27 mouse cellular contexts compared by ENCODE assay signal in the genomic region with DNA sequence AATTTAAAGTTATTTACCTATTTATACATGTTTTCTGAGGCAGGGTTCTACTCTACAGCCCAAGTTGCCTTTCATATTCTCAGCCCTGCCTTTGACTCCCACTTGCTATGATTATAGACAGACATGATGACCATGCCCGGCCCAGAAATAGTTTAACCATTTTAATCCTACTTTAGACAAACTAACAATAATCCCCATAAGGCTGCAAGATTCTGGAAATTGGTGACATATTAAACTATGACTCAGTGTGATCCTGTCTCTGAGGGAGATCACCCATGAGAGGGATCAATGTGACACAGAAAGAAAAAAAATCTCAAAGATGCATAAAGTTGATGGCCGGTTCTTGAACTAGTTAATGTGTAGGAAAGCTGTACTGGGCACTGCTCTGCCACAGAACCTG.
"Had no signal": no experiment of that assay in that cellular context is flagged by ENCODE, and none has a peak within 500 bp of the region (broad histone marks: within the 10 kb centered on the region; RNA-seq: fewer than 3 reads in every experiment).

No protein-coding gene starts in this region.

- H3K27ac ChIP-seq: embryonic facial prominence, embryonic 10.5 days; embryonic facial prominence, embryonic 12.5 days; embryonic facial prominence, embryonic 13.5 days; embryonic facial prominence, embryonic 15.5 days; forebrain, embryonic 10.5 days; forebrain, embryonic 12.5 days; forebrain, embryonic 13.5 days; forebrain, embryonic 15.5 days; gastrocnemius, adult 2 months had no signal

- H3K4me2 ChIP-seq: embryonic facial prominence, embryonic 12.5 days; embryonic facial prominence, embryonic 13.5 days; embryonic facial prominence, embryonic 15.5 days; forebrain, embryonic 12.5 days; forebrain, embryonic 13.5 days; forebrain, embryonic 15.5 days had no signal

- H3K9me3 ChIP-seq: embryonic facial prominence, embryonic 10.5 days; embryonic facial prominence, embryonic 12.5 days; embryonic facial prominence, embryonic 13.5 days; embryonic facial prominence, embryonic 15.5 days; forebrain, embryonic 10.5 days; forebrain, embryonic 12.5 days; forebrain, embryonic 13.5 days; forebrain, embryonic 15.5 days had no signal

- H3K27me3 ChIP-seq: embryonic facial prominence, embryonic 12.5 days; embryonic facial prominence, embryonic 13.5 days; embryonic facial prominence, embryonic 15.5 days; forebrain, embryonic 12.5 days; forebrain, embryonic 13.5 days; forebrain, embryonic 15.5 days had no signal

- H3K4me3 ChIP-seq: embryonic facial prominence, embryonic 10.5 days; embryonic facial prominence, embryonic 12.5 days; embryonic facial prominence, embryonic 13.5 days; embryonic facial prominence, embryonic 15.5 days; erythroblast, embryonic 14.5 days; forebrain, embryonic 10.5 days; forebrain, embryonic 12.5 days; forebrain, embryonic 13.5 days; forebrain, embryonic 15.5 days; gastrocnemius, adult 2 months had no signal

- H3K9ac ChIP-seq: embryonic facial prominence, embryonic 12.5 days; embryonic facial prominence, embryonic 13.5 days; embryonic facial prominence, embryonic 15.5 days; forebrain, embryonic 12.5 days; forebrain, embryonic 13.5 days; forebrain, embryonic 15.5 days; forebrain, postnatal 0 days had no signal

- ATAC-seq: forebrain, embryonic 13.5 days; forebrain, embryonic 14.5 days; forebrain, embryonic 15.5 days; forebrain, embryonic 16.5 days; forebrain, postnatal 0 days had no signal

- DNase-seq: cerebellum, adult 2 months; cerebellum, adult 8-10 months; cerebellum, adult 9-10 months; cerebellum, adult 9-11 months; cerebellum, postnatal 10 days; cerebellum, postnatal 14 days; cerebellum, postnatal 25 days; cerebellum, postnatal 36 days; embryo, embryonic 11 days; forebrain, postnatal 0 days; gastrocnemius, adult 2 months; gastrocnemius, postnatal 10 days; gastrocnemius, postnatal 14 days; gastrocnemius, postnatal 25 days; gastrocnemius, postnatal 36 days; heart, adult 18-20 months had no signal

- H3K36me3 ChIP-seq: embryonic facial prominence, embryonic 10.5 days; embryonic facial prominence, embryonic 12.5 days; embryonic facial prominence, embryonic 13.5 days; embryonic facial prominence, embryonic 15.5 days; forebrain, embryonic 10.5 days; forebrain, embryonic 12.5 days; forebrain, embryonic 15.5 days had no signal

- H3K4me1 ChIP-seq: embryonic facial prominence, embryonic 10.5 days; embryonic facial prominence, embryonic 12.5 days; embryonic facial prominence, embryonic 13.5 days; embryonic facial prominence, embryonic 15.5 days; forebrain, embryonic 10.5 days; forebrain, embryonic 12.5 days; forebrain, embryonic 13.5 days; forebrain, embryonic 15.5 days had no signal
